Mouse (Mus musculus): Measurements from ENCODE around the gene Frmd4a. TPM values are rescaled to one million over a fixed set of nuclear protein-coding genes. Genes with fewer than 3 reads are reported as not detected.

The Frmd4a gene
- 16.7 and 18.4 TPM in 2 replicates for polyA plus RNA-seq (2016; fragmentation: Nextera tagmentation; extraction: Ambion mirVana)

DNA sequence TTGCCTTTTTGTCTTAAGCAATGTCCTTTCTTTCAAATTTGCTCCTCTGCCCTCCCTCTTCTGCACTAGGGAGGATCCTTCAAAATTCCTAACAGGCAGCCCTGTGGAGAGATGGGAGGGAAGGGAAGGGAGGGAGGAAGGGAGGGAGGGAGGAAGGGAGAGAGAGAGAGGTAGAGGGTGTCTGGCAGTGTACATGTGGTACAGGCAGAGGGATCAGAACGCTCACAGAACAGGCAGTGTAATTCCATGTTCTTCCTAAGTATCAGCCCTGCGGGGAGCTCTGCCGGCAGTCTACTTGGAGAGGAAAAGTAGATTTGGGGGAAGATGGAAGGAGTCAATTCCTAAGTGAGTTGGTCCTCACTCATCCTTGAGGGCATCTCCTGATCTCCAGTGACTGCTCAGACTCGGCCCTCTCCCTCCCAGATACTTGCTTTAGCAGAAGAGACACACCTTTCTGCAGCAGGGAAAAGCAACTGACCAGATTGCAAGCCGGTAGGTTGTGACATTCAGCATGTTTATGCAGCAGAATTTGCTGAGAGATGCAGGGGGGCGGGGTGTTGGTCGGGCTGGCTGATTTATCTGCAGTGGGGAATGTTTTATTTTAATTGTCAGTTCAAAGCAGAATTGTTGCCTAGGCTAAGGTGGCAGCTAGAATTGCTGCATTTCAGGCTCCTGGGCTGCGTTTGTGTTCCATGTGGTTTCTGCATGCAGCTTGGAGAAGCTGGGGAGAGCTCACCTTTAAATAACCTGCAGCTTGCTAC, at the start of gene Frmd4a:
Gene Frmd4a (plus strand): TSS at position 190 of the 761 bp plus-strand sequence.
- no peak within 1 kb of the TSS for H3K4me3 ChIP-seq
- no peaks in the 10 kb centered on the region for H3K36me3 ChIP-seq
- no peaks in the 10 kb centered on the region for H3K27me3 ChIP-seq (replicated peaks)
- ATAC-seq: no peak
- no peak within 1 kb of the TSS for H3K27ac ChIP-seq
- H3K4me2 ChIP-seq: no peak within 1 kb of the TSS
- no peaks in the 10 kb centered on the region for H3K9me3 ChIP-seq (replicated peaks)
- 34% methylated on average over 8 of the region's 8 CpGs for WGBS (ENCODE audit: insufficient replicate concordance)
- no peaks in the 10 kb centered on the region for H3K4me1 ChIP-seq
- H3K9ac ChIP-seq: no peak within 1 kb of the TSS

DNA sequence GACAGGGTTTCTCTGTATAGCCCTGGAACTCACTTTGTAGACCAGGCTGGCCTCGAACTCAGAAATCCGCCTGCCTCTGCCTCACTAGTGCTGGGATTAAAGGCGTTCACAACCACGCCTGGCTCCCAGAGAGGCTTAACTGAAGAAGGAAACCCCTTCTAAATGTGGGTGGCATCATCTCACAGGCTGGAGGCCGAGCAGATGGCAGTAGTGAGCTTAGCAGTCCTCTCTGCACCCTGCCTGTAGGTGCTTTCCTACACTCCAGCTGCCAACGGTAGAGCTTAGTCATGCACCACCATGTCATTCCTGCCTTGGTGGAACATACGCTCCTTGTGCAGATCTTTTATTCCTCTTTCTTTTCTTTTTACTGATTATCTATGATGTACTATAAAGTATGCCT, 28.6 kb upstream of the Frmd4a start:
- Histone ChIP-seq H3K4me2 (no peak overlapping the region), H3K36me3 (no peaks in the 10 kb centered on the region), H3K4me3 (no peak overlapping the region), H3K27ac (no peak overlapping the region), H3K9me3 (replicated peaks) (no peaks in the 10 kb centered on the region), H3K4me1 (no peaks in the 10 kb centered on the region), H3K9ac (no peak overlapping the region), H3K27me3 (replicated peaks) (no peaks in the 10 kb centered on the region)
- no peak for ATAC-seq
- WGBS (ENCODE audit: insufficient replicate concordance): 59% methylated on average over 7 of the region's 7 CpGs

DNA sequence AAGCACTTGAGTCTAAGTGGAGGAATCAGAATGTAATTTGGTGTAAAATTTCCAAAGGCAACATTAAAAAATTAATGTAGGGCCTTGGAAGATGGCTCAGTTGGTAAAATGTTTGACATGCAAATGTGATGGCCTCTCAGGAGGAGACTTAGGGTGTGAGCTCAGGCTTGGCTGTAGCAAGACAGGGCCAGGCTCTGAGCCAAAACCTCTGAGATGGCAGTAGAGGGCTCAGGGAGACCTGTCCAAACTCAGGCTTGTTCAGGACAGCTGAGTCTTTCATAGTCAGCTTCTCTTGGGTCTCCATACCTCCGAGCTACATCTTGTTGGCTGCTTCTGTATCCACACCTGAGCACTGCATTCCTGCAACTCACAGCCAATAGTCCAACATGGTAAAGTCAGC, 27.1 kb upstream of the Frmd4a start:
- no peaks in the 10 kb centered on the region for H3K4me1 ChIP-seq
- no peak overlapping the region for H3K9ac ChIP-seq
- no peak for ATAC-seq
- H3K27me3 ChIP-seq (replicated peaks): no peaks in the 10 kb centered on the region
- H3K4me3 ChIP-seq: no peak overlapping the region
- H3K4me2 ChIP-seq: no peak overlapping the region
- no peaks in the 10 kb centered on the region for H3K36me3 ChIP-seq
- no peaks in the 10 kb centered on the region for H3K9me3 ChIP-seq (replicated peaks)
- H3K27ac ChIP-seq: no peak overlapping the region
- 55% methylated on average over 1 of the region's 1 CpGs for WGBS (ENCODE audit: insufficient replicate concordance)

DNA sequence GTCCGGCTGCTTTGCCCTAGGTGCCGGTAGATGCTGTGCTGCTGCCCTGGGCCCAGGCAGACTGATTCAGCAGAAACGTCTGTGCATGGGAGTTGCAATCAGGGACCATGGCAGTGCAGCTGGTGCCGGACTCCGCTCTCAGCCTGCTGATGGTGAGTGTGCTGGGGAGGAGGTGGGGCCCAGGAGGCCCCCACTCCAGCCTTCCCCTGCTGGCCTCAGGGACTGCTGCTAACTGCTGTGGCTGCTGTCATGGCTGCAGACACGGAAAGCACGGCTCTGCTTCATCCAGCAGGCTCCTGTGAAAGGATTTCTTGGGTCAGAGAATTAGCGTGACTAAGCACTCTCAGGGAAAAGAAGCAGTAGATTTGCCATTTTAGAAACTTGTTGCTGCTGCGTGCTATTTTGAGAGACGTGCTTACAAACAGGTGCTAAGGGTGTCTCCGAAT, 937 bp downstream of the Frmd4a start:
- Histone ChIP-seq H3K9ac (no peak overlapping the region), H3K36me3 (no peaks in the 10 kb centered on the region), H3K27me3 (replicated peaks) (no peaks in the 10 kb centered on the region), H3K4me1 (no peaks in the 10 kb centered on the region), H3K9me3 (replicated peaks) (no peaks in the 10 kb centered on the region), H3K4me2 (no peak overlapping the region), H3K27ac (no peak overlapping the region), H3K4me3 (no peak overlapping the region)
- no peak for ATAC-seq
- 57% methylated on average over 11 of the region's 11 CpGs for whole genome bisulfite sequencing (ENCODE audit: insufficient replicate concordance)

DNA sequence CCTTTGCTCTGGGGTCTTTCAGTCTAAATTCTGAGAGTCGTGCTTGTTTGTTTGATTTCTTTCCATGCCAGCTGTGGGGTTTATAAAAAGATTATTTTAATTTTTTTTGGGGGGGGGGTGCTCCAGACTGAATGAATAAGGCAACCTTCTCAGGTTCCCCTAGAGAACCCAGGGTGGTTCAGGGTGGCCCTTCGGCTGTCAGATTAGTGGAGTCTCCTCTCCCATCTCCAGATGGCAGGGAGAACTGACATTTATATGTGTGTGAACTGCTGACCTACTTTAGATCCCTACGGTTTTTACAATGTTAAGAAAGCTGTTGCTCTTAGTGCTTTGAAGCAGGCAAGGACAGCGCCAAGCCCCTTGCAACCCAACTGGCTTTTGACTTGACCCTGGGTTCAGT, 1.4 kb downstream of the Frmd4a start:
- Histone ChIP-seq H3K27ac (no peak overlapping the region), H3K4me3 (no peak overlapping the region), H3K4me2 (no peak overlapping the region), H3K27me3 (replicated peaks) (no peaks in the 10 kb centered on the region), H3K9ac (no peak overlapping the region), H3K4me1 (no peaks in the 10 kb centered on the region), H3K36me3 (no peaks in the 10 kb centered on the region), H3K9me3 (replicated peaks) (no peaks in the 10 kb centered on the region)
- 65% methylated on average over 4 of the region's 4 CpGs for WGBS (ENCODE audit: insufficient replicate concordance)
- no peak for ATAC-seq

DNA sequence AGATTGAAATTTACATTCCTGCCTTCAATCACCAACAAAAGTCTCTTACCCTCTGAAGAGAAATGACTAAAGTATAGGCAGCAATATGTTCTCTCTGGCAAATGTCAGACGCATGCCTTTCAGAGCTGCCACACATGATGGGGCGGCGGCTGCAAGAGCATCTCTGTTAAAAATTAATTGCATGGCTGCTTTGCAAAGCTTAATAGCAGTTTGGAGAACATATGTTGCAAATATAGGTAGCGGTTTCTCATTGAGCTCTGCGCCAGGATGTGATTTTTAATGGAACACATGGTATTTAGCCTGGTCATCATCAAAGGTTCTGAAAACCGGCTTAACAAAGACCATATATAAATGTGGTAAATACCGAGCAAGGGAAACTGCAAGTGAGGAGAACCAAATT, 7.4 kb downstream of the Frmd4a start:
- H3K9me3 ChIP-seq (replicated peaks): no peaks in the 10 kb centered on the region
- no peak overlapping the region for H3K27ac ChIP-seq
- no peaks in the 10 kb centered on the region for H3K27me3 ChIP-seq (replicated peaks)
- H3K9ac ChIP-seq: no peak overlapping the region
- H3K4me2 ChIP-seq: no peak overlapping the region
- 70% methylated on average over 7 of the region's 7 CpGs for WGBS (ENCODE audit: insufficient replicate concordance)
- ATAC-seq: no peak
- H3K4me3 ChIP-seq: no peak overlapping the region
- no peaks in the 10 kb centered on the region for H3K4me1 ChIP-seq
- H3K36me3 ChIP-seq: no peaks in the 10 kb centered on the region

DNA sequence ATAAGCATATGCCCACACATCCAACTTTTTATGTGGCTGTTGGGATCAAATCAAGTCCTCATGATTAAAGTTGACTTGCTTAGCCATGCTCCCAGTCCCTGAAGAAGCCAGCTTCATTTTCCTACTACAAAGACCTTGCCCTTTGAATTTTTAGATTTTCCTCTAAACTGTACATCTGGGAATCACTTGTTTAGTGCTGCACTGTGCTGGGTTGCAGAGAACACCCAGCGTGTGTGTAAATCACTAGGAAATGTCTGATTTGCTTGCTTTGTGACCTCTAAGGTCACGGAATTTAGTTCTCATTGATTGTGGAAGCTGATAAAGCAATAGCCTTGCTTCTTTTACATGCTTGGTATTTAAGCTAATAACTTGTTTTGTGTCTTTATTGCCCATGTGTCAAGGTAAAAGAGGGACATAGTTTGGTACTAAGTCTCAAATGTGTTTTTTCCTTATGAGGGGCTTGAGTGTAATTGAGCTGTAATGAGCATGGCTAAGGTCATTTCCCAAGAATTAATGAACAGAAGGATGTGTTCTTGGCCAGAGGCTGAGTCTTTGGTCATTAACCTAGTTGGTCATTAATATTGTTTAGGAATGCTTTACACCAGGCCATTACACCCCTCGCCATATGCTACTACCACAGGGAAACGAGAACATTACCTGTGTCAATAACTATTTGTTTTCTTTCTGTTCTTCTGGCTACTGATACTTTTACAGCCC, 11.7 kb downstream of the Frmd4a start:
- WGBS (ENCODE audit: insufficient replicate concordance): 61% methylated on average over 4 of the region's 4 CpGs
- H3K9ac ChIP-seq: no peak overlapping the region
- H3K27me3 ChIP-seq (replicated peaks): no peaks in the 10 kb centered on the region
- no peaks in the 10 kb centered on the region for H3K36me3 ChIP-seq
- no peak overlapping the region for H3K27ac ChIP-seq
- ATAC-seq: no peak
- H3K9me3 ChIP-seq (replicated peaks): no peaks in the 10 kb centered on the region
- no peak overlapping the region for H3K4me2 ChIP-seq
- H3K4me1 ChIP-seq: no peaks in the 10 kb centered on the region
- no peak overlapping the region for H3K4me3 ChIP-seq

DNA sequence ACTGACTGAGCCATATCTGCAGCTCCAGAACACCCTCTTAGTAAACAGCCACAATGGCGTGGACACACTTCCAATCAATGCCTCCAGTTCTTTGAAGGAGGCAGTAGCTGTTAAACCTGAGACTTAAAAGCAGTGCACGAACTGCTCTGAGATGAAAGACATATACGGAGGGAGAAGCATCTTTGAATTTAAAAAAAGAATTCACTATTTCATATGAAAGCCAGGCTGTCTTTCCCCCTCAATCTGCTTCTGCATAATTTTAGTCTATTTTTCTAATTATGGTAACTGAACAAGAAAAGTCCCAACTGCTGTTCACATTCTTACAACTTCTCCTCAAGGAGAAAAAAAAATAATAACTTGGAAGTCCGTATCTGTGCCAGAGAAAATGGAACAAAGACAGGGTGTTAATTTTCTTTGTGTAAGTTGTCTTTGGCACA, 18.7 kb downstream of the Frmd4a start:
- H3K4me2 ChIP-seq: no peak overlapping the region
- no peaks in the 10 kb centered on the region for H3K36me3 ChIP-seq
- H3K9me3 ChIP-seq (replicated peaks): no peaks in the 10 kb centered on the region
- H3K4me1 ChIP-seq: no peaks in the 10 kb centered on the region
- H3K27ac ChIP-seq: no peak overlapping the region
- no peak overlapping the region for H3K9ac ChIP-seq
- 71% methylated on average over 4 of the region's 4 CpGs for WGBS (ENCODE audit: insufficient replicate concordance)
- ATAC-seq: no peak
- H3K4me3 ChIP-seq: no peak overlapping the region
- H3K27me3 ChIP-seq (replicated peaks): no peaks in the 10 kb centered on the region

DNA sequence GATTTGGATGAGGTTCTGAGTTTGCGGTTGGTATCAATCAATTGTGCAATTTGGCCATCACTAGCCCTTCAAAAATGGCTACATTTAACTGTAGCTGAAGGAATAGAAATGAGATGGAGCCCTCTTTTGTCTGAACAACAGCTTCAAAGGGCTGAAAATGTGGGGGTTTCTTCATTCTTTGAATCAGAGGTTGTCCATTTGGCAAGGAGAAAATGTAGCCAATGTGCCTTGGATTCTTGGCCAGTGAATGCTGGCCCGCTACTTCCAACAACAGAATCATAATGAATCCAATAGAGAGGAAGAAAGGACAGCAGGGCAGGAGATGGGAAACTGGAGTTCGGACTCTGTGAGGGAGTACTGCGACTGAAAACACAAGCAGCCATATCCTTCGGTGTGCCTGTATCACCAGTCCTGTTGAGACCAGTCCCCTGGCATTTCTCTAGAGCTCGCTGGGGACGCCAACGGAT, 19.2 kb downstream of the Frmd4a start:
- WGBS (ENCODE audit: insufficient replicate concordance): 80% methylated on average over 8 of the region's 8 CpGs
- ATAC-seq: no peak
- no peaks in the 10 kb centered on the region for H3K27me3 ChIP-seq (replicated peaks)

DNA sequence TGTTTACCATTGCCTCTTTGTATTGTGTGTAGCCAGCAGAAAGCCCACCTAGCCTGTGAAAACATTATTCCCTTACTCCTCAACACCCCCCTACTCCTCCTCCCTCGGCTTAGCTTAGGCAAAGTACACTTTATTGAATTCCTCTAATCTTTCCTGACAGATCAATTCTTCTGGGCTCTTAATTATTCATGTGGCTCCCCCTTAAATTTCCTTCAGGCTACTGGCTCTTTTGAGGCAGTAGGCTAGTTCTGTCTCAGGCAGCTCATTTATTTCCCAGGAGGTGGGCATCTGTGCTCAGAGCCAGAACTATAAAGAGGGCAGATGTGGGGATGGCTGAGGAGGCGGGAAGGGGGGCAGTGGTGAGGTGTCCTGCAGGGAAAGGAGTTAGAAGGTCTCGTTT, 24.5 kb downstream of the Frmd4a start:
- no peaks in the 10 kb centered on the region for H3K36me3 ChIP-seq
- WGBS (ENCODE audit: insufficient replicate concordance): 44% methylated on average over 3 of the region's 3 CpGs
- no peaks in the 10 kb centered on the region for H3K4me1 ChIP-seq
- no peak for ATAC-seq
- no peaks in the 10 kb centered on the region for H3K27me3 ChIP-seq (replicated peaks)
- H3K4me3 ChIP-seq: no peak overlapping the region
- no peak overlapping the region for H3K4me2 ChIP-seq
- H3K27ac ChIP-seq: no peak overlapping the region
- no peaks in the 10 kb centered on the region for H3K9me3 ChIP-seq (replicated peaks)
- H3K9ac ChIP-seq: no peak overlapping the region

More for the DNA sequence above, 19.2 kb downstream of the Frmd4a start:
- Histone ChIP-seq H3K9me3 (replicated peaks) (no peaks in the 10 kb centered on the region), H3K9ac (no peak overlapping the region), H3K4me1 (no peaks in the 10 kb centered on the region), H3K4me3 (no peak overlapping the region), H3K27ac (no peak overlapping the region), H3K36me3 (no peaks in the 10 kb centered on the region), H3K4me2 (no peak overlapping the region)

DNA sequence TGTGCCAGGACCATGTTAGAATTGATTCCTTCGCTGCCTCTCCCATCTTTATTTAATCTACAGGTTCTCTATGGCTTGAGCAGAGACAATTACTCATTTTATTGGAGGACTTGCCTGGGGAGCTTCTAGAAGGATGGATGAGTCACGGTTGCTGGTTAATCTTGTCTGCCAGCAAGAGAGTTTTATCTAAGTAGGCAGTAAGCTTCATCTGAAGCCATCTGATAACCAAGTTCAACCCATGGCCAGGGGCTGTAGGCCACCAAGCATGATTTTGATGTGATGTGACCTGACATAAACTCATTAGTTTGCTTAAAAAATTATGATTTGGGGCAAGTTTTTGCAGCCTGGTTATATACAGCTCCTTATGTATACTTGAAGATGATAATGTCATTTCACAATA, 38.0 kb downstream of the Frmd4a start:
- no peak for ATAC-seq
- Histone ChIP-seq H3K27me3 (replicated peaks) (no peaks in the 10 kb centered on the region), H3K9me3 (replicated peaks) (no peaks in the 10 kb centered on the region), H3K4me2 (no peak overlapping the region), H3K27ac (no peak overlapping the region), H3K36me3 (no peaks in the 10 kb centered on the region), H3K4me1 (no peaks in the 10 kb centered on the region), H3K4me3 (no peak overlapping the region), H3K9ac (no peak overlapping the region)
- WGBS (ENCODE audit: insufficient replicate concordance): 40% methylated on average over 2 of the region's 2 CpGs

DNA sequence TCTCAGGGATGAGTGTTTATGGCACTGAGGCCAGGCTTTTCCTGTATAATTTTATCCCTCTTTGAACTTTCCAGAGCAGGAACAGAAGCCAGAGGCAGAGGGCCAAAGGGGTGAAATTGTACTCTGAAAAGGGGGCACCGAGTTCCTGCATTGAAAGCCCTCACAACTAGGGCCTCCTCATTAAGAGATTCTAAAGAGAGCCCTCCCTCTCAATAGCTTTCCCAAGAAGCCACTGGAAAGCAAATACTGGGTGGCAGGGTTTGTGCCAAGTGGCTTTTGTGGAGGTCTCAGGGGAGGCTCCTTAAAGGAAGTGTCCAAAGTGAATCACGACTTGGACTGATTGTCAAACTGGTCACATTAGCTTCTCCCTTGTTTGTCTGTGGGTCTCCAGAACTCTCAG, 43.2 kb downstream of the Frmd4a start:
- Histone ChIP-seq H3K9ac (no peak overlapping the region), H3K27ac (no peak overlapping the region), H3K4me2 (no peak overlapping the region), H3K4me3 (no peak overlapping the region), H3K4me1 (no peaks in the 10 kb centered on the region), H3K9me3 (replicated peaks) (no peaks in the 10 kb centered on the region), H3K27me3 (replicated peaks) (no peaks in the 10 kb centered on the region), H3K36me3 (no peaks in the 10 kb centered on the region)
- 52% methylated on average over 2 of the region's 2 CpGs for WGBS (ENCODE audit: insufficient replicate concordance)
- no peak for ATAC-seq

Data from liver, embryonic 12.5 days (tissue).